Mouse (Mus musculus): Measurements from ENCODE around the gene Hes3. TPM values are rescaled to one million over a fixed set of nuclear protein-coding genes. Genes with fewer than 3 reads are reported as not detected.

Gene Hes3
- polyA plus RNA-seq, 1 experiment from 2014 or later: not detected

GRCm38 (mm10) chr4:152321464-152321863, 30.0 kb upstream of the Hes3 start:
- 56% methylated on average over 5 of the region's 5 CpGs for WGBS
- Histone ChIP-seq H3K36me3 (no peaks in the 10 kb centered on the region), H3K27ac (no peak overlapping the region), H3K4me1 (peaks cover 22% of the 10 kb centered on the region), H3K9me3 (no peaks in the 10 kb centered on the region), H3K4me3 (no peak overlapping the region), H3K27me3 (ENCODE audit: insufficient read depth, poor library complexity, severe bottlenecking) (peaks cover 27% of the 10 kb centered on the region)
- DNase-seq (ENCODE audit: low spot score): no peak

- Histone ChIP-seq H3K4me3 (peak within 1 kb of the TSS; percentile 53), H3K27me3 (ENCODE audit: insufficient read depth, poor library complexity, severe bottlenecking) (peaks cover 55% of the 10 kb centered on the region), H3K36me3 (peaks cover 3% of the 10 kb centered on the region; the same call in 1 of the 2 replicates), H3K4me1 (peaks cover 40% of the 10 kb centered on the region), H3K27ac (peak within 1 kb of the TSS; percentile 84), H3K9me3 (no peaks in the 10 kb centered on the region)
- 1% methylated on average over 26 of the region's 26 CpGs for WGBS
- peak; percentile 85 for DNase-seq (ENCODE audit: low spot score)
Observed at GRCm38 (mm10) chr4:152318517-152319234, 27.2 kb upstream of the Hes3 start, which contains the start of gene Rnf207. Rnf207 (minus strand) TSS chr4:152318993.

- H3K27ac ChIP-seq: peak overlapping the region; percentile 84
- 43% methylated on average over 6 of the region's 6 CpGs for WGBS
- no peaks in the 10 kb centered on the region for H3K9me3 ChIP-seq
- H3K4me3 ChIP-seq: peak overlapping the region; percentile 53
- peaks cover 51% of the 10 kb centered on the region for H3K4me1 ChIP-seq
- no peak for DNase-seq (ENCODE audit: low spot score)
- H3K36me3 ChIP-seq: peaks cover 3% of the 10 kb centered on the region; the same call in 1 of the 2 replicates
- H3K27me3 ChIP-seq (ENCODE audit: insufficient read depth, poor library complexity, severe bottlenecking): peaks cover 66% of the 10 kb centered on the region
Observed at GRCm38 (mm10) chr4:152317631-152318033, 26.2 kb upstream of the Hes3 start.

GRCm38 (mm10) chr4:152315498-152316213, 24.2 kb upstream of the Hes3 start:
- Histone ChIP-seq H3K36me3 (peaks cover 10% of the 10 kb centered on the region; the same call in 1 of the 2 replicates), H3K27ac (0 out of 2 replicates have a peak overlapping the region, but pooled peaks have one; percentile 44), H3K4me1 (peaks cover 57% of the 10 kb centered on the region), H3K4me3 (peak overlapping the region; percentile 59), H3K9me3 (no peaks in the 10 kb centered on the region), H3K27me3 (ENCODE audit: insufficient read depth, poor library complexity, severe bottlenecking) (peaks cover 79% of the 10 kb centered on the region)
- 2% methylated on average over 43 of the region's 43 CpGs for WGBS
- no peak for DNase-seq (ENCODE audit: low spot score)

DNA sequence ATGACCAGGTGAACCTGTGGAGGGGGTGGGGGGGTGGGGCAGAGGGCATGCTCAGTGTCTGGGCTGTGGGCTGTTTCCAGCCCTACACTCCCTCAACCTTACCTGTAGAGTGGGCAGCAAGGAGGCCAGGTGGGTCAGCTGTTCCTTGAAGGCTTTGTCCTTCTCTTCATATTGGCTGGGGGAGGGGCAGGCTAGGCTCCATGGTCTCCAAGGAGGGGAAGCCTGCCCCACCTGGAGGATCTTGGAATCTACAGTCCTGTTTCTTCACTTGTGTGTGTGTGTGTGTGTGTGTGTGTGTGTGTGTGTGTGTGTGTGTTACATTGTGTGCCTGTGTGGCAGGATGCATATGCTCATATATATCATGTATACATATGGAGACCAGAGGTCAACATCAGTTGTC, 22.5 kb upstream of the Hes3 start:
- DNase-seq (ENCODE audit: low spot score): no peak
- H3K4me3 ChIP-seq: peak overlapping the region; percentile 46
- H3K27ac ChIP-seq: no peak overlapping the region
- peaks cover 24% of the 10 kb centered on the region; the same call in 1 of the 2 replicates for H3K36me3 ChIP-seq
- no peaks in the 10 kb centered on the region for H3K9me3 ChIP-seq
- peaks cover 55% of the 10 kb centered on the region for H3K4me1 ChIP-seq
- peaks cover 96% of the 10 kb centered on the region for H3K27me3 ChIP-seq (ENCODE audit: insufficient read depth, poor library complexity, severe bottlenecking)

DNA sequence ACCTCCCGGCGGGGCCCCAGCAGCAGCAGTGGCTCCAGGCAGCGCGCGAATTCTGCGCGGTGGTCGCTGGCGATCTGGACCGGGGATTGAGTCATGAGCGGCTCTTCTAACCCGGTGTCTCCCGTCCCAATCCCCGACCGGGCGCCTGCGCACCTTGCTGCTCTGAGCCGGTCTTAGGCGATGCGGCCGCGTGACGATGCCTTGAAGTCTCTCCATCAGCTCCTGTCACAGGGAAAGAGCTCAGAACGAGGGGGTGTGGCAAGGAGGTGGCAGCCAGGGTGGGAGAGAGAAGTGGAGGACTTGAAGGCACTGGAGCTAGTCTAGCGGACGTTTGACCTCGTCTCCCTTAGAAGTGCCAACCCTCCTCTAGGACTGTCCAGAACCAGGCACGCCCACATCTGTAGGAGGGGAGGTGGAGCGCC, 21.8 kb upstream of the Hes3 start:
- WGBS: under 1% methylated on average over 29 of the region's 29 CpGs
- Histone ChIP-seq H3K4me3 (peak overlapping the region; percentile 46), H3K4me1 (peaks cover 48% of the 10 kb centered on the region), H3K9me3 (no peaks in the 10 kb centered on the region), H3K36me3 (peaks cover 30% of the 10 kb centered on the region; the same call in 1 of the 2 replicates), H3K27ac (peak overlapping the region; percentile 17; the same call in 1 of the 2 replicates), H3K27me3 (ENCODE audit: insufficient read depth, poor library complexity, severe bottlenecking) (peaks cover 93% of the 10 kb centered on the region)
- DNase-seq (ENCODE audit: low spot score): no peak

DNA sequence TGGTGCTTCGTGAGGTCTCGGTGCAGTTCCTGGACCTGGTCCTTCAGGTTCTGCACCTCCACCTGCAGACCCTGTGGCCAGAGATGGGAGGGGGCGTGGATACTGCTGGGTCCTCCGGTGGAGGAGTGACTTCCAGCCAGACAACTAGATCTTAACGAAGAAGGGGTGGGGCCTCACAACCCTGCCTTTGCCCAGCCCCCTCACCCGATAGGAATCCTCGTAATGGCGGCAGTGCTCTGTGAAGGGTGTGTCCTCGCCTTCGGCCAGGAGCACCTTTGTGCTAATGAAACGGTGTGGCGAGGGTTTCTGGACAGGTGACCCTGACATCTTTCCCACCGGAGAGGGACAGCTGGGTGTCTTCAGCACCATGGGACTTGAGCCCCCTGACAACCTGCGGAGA, 20.7 kb upstream of the Hes3 start:
- Histone ChIP-seq H3K27me3 (ENCODE audit: insufficient read depth, poor library complexity, severe bottlenecking) (peaks cover 82% of the 10 kb centered on the region), H3K4me1 (peaks cover 38% of the 10 kb centered on the region), H3K27ac (no peak overlapping the region), H3K36me3 (peaks cover 39% of the 10 kb centered on the region; the same call in 1 of the 2 replicates), H3K9me3 (no peaks in the 10 kb centered on the region), H3K4me3 (peak overlapping the region; percentile 46; the same call in 1 of the 2 replicates)
- DNase-seq (ENCODE audit: low spot score): no peak
- 4% methylated on average over 14 of the region's 14 CpGs for WGBS

- H3K36me3 ChIP-seq: peaks cover 64% of the 10 kb centered on the region
Observed at GRCm38 (mm10) chr4:152307542-152307941, 16.1 kb upstream of the Hes3 start.

DNA sequence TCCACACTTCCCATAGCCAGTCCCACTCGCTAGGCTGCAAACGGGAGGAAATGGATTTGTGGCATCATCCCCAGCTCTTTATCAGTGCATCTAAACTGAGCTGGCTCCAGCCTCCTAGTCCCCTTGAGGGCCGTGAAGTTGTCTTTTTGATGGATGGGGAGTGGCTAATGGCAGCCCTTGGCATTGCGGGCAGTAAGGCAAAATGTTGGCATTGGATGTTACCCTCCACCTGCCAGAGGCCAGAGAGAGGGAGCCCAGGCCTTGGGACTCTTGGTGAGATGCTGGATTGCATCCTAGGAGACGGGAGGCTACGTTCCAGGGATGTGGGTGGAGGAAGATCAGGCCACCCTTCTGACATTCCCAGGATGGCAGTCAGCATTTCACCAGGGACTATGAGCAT, 14.5 kb upstream of the Hes3 start:
- Histone ChIP-seq H3K27me3 (ENCODE audit: insufficient read depth, poor library complexity, severe bottlenecking) (peaks cover 20% of the 10 kb centered on the region), H3K4me3 (no peak overlapping the region), H3K4me1 (no peaks in the 10 kb centered on the region), H3K9me3 (no peaks in the 10 kb centered on the region), H3K27ac (no peak overlapping the region), H3K36me3 (peaks cover 73% of the 10 kb centered on the region)
- WGBS: 83% methylated on average over 6 of the region's 6 CpGs
- DNase-seq (ENCODE audit: low spot score): no peak

More at GRCm38 (mm10) chr4:152307542-152307941, 16.1 kb upstream of the Hes3 start:
- H3K4me1 ChIP-seq: peaks cover 5% of the 10 kb centered on the region
- peaks cover 36% of the 10 kb centered on the region for H3K27me3 ChIP-seq (ENCODE audit: insufficient read depth, poor library complexity, severe bottlenecking)
- no peaks in the 10 kb centered on the region for H3K9me3 ChIP-seq
- DNase-seq (ENCODE audit: low spot score): no peak
- H3K4me3 ChIP-seq: no peak overlapping the region
- 74% methylated on average over 9 of the region's 9 CpGs for WGBS
- H3K27ac ChIP-seq: no peak overlapping the region

DNA sequence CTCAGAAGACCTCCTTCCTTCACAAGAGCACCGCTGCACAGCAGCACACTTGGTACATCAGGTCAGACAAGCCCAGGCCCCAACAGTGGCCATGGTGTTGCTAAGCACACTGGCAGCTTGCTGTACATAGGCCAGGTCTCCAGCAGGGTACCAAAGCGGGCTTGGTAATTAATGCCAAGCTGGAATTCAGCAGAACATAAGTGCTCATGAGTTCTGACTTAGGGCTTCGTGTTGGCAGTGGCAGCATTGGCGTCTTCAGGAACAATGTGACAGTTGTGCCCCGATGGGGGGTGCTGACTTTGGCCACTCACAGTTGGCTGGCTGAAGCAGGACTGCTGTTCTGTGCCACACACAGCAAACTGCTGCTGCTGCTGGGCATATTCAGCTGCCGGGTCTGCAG, 13.2 kb upstream of the Hes3 start:
- peaks cover 78% of the 10 kb centered on the region for H3K36me3 ChIP-seq
- no peaks in the 10 kb centered on the region for H3K9me3 ChIP-seq
- DNase-seq (ENCODE audit: low spot score): no peak
- H3K4me3 ChIP-seq: no peak overlapping the region
- H3K4me1 ChIP-seq: no peaks in the 10 kb centered on the region
- H3K27me3 ChIP-seq (ENCODE audit: insufficient read depth, poor library complexity, severe bottlenecking): peaks cover 7% of the 10 kb centered on the region; the same call in 1 of the 2 replicates
- WGBS: 89% methylated on average over 6 of the region's 6 CpGs
- no peak overlapping the region for H3K27ac ChIP-seq

DNA sequence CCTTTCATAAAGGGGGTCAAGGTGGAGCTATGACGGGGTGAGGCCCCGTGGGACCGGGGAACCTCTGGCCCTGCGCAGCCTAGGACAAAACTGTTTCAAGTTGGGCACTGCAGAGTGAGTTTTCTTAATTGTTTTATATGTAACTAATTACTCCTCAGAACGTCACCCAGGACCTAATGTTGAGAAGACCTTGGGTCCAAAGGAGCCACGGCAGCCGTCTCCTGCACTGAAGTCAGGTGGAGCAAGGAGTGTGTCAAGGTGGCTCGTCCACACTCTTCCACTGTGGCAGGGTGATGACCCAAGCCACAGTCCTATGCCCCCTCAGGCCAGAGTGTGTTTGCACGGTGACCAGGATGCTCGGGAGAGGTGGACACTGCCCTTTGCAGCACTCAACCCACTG, 11.7 kb upstream of the Hes3 start:
- Histone ChIP-seq H3K4me3 (no peak overlapping the region), H3K4me1 (peaks cover 8% of the 10 kb centered on the region), H3K27me3 (ENCODE audit: insufficient read depth, poor library complexity, severe bottlenecking) (no peaks in the 10 kb centered on the region), H3K27ac (no peak overlapping the region), H3K9me3 (no peaks in the 10 kb centered on the region), H3K36me3 (peaks cover 67% of the 10 kb centered on the region)
- 94% methylated on average over 10 of the region's 10 CpGs for WGBS
- no peak for DNase-seq (ENCODE audit: low spot score)

- H3K27ac ChIP-seq: no peak overlapping the region
- H3K9me3 ChIP-seq: no peaks in the 10 kb centered on the region
- no peak for DNase-seq (ENCODE audit: low spot score)
- peaks cover 18% of the 10 kb centered on the region for H3K4me1 ChIP-seq
- no peak overlapping the region for H3K4me3 ChIP-seq
- 79% methylated on average over 11 of the region's 11 CpGs for WGBS
- peaks cover 59% of the 10 kb centered on the region for H3K36me3 ChIP-seq
- H3K27me3 ChIP-seq (ENCODE audit: insufficient read depth, poor library complexity, severe bottlenecking): no peaks in the 10 kb centered on the region
Observed at GRCm38 (mm10) chr4:152302012-152302411, 10.6 kb upstream of the Hes3 start.

DNA sequence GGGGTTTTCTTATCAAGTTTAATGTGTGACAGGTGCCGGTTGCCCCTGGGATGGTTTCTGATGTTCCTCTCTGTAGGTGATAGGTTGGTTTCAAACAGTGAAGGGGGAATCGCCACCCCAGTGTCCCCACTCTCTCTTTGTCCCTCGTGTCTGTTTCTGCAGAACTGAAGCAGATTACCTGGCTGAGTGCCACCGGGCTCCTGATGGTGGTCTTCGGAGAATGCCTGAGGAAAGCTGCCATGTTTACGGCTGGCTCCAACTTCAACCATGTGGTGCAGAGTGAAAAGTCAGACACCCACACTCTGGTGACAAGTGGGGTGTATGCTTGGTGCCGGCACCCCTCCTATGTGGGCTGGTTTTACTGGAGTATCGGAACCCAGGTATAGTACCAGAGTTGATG, 8.9 kb upstream of the Hes3 start:
- 90% methylated on average over 8 of the region's 8 CpGs for WGBS
- Histone ChIP-seq H3K4me1 (peaks cover 30% of the 10 kb centered on the region), H3K27ac (no peak overlapping the region), H3K4me3 (no peak overlapping the region), H3K27me3 (ENCODE audit: insufficient read depth, poor library complexity, severe bottlenecking) (peaks cover 4% of the 10 kb centered on the region; the same call in 1 of the 2 replicates), H3K9me3 (no peaks in the 10 kb centered on the region), H3K36me3 (peaks cover 55% of the 10 kb centered on the region)
- no peak for DNase-seq (ENCODE audit: low spot score)
